Mouse (Mus musculus) liver, postnatal 0 days (tissue): ENCODE measurements around the gene Unc79. TPM values are rescaled to one million over a fixed set of nuclear protein-coding genes. Genes with fewer than 3 reads are reported as not detected.

ENCODE experiments used
- ATAC-seq: fragments of 200-750 bp; cut with Nextera tagmentation; 2 replicates; pipeline ENCODE4 v1.8.0; 2017; ENCODE audit warnings: mild to moderate bottlenecking, moderate library complexity
- DNase-seq: peaks from one replicate; pipeline ENCODE4 v3.0.0-alpha.2; 2016
- H3K27ac ChIP-seq: fragments of 300-500 bp; sonication (generic); 2 replicates; pipeline ENCODE4 v1.5.1; 2014; ENCODE audit warnings: antibody characterized with exemption, moderate library complexity, mild to moderate bottlenecking, low read depth
- H3K27me3 ChIP-seq: fragments of 300-500 bp; sonication (generic); 2 replicates; pipeline ENCODE4 v1.6.1; 2014; ENCODE audit warnings: low read length, control low read depth, mixed read lengths; ENCODE audit not compliant: insufficient read depth
- H3K36me3 ChIP-seq: fragments of 300-500 bp; sonication (generic); replicated peaks from 2 replicates; pipeline ENCODE4 v1.6.1; 2014; ENCODE audit warnings: mild to moderate bottlenecking, control low read depth, low read length, moderate library complexity, mixed read lengths; ENCODE audit not compliant: insufficient read depth
- H3K4me1 ChIP-seq: fragments of 300-500 bp; sonication (generic); 2 replicates; pipeline ENCODE4 v1.6.1; 2014; ENCODE audit warnings: antibody characterized with exemption, mild to moderate bottlenecking, control low read depth; ENCODE audit not compliant: insufficient read depth
- H3K4me2 ChIP-seq: fragments of 300-500 bp; sonication (generic); 2 replicates; pipeline ENCODE4 v1.6.1; 2014; ENCODE audit warnings: low read depth, mild to moderate bottlenecking, low read length, moderate library complexity, mixed read lengths
- H3K4me3 ChIP-seq: fragments of 300-500 bp; sonication (generic); 2 replicates; pipeline ENCODE4 v1.5.1; 2014; ENCODE audit warnings: low read depth, low read length
- H3K9ac ChIP-seq: fragments of 300-500 bp; sonication (generic); replicated peaks from 2 replicates; pipeline ENCODE4 v1.6.1; 2014; ENCODE audit warnings: mild to moderate bottlenecking, moderate library complexity
- H3K9me3 ChIP-seq: fragments of 300-500 bp; sonication (generic); 2 replicates; pipeline ENCODE4 v1.6.1; 2016; ENCODE audit warnings: mild to moderate bottlenecking, control low read depth, low read length, mixed read lengths
- CTCF ChIP-seq: sonication (generic); IDR thresholded peaks from 2 replicates; pipeline ENCODE4 v1.5.1; 2016; ENCODE audit warnings: antibody characterized with exemption, low read depth
- EP300 ChIP-seq: IDR thresholded peaks from 2 replicates; pipeline ENCODE4 v1.6.1; 2016; ENCODE audit warnings: antibody characterized with exemption, low read depth, mild to moderate bottlenecking
- WGBS: fragments of 180-500 bp; shearing (Covaris S2); extraction: QIAGEN DNeasy Blood & Tissue Kit; methylation state at CpG from one replicate; pipeline ENCODE4 v1.1.7; 2014; ENCODE audit not compliant: insufficient replicate concordance; 5-methylcytosine and 5-hydroxymethylcytosine counted together
- polyA plus RNA-seq: library from polyadenylated mRNA; unstranded; fragments of >200 nt; fragmentation: Nextera tagmentation; extraction: Ambion mirVana; gene quantifications from 2 replicates; pipeline ENCODE4 v1.2.1, GENCODE M21; 2015

Unc79 gene
- polyA plus RNA-seq, 1 experiment from 2014 or later, result 0.01 TPM

- DNase-seq (no peak), ATAC-seq (no peak)
- H3K9me3 ChIP-seq, result no peaks in the 10 kb centered on the region
- no peak overlapping the region for H3K27ac ChIP-seq
- H3K4me3 ChIP-seq, result no peak overlapping the region
- H3K36me3 ChIP-seq, result no peaks in the 10 kb centered on the region
- no peak overlapping the region for H3K9ac ChIP-seq
- 86% methylated on average over 4 of the region's 4 CpGs for WGBS
- no peaks in the 10 kb centered on the region for H3K27me3 ChIP-seq
- TF ChIP-seq EP300 (no peak), CTCF (no peak)
- H3K4me1 ChIP-seq, result no peaks in the 10 kb centered on the region
- no peak overlapping the region for H3K4me2 ChIP-seq
These were observed 125.3 kb downstream of the Unc79 start for GRCm38 (mm10) chr12:103073953-103074352.

- WGBS, result 58% methylated on average over 7 of the region's 7 CpGs
- no peak overlapping the region for H3K4me2 ChIP-seq
- DNase-seq, result no peak
- H3K27ac ChIP-seq, result no peak overlapping the region
- no peaks in the 10 kb centered on the region for H3K9me3 ChIP-seq
- no peaks in the 10 kb centered on the region for H3K4me1 ChIP-seq
- TF ChIP-seq EP300 (no peak), CTCF (no peak)
- no peak overlapping the region for H3K9ac ChIP-seq
- H3K27me3 ChIP-seq, result no peaks in the 10 kb centered on the region
- ATAC-seq, result no peak
- no peak overlapping the region for H3K4me3 ChIP-seq
- H3K36me3 ChIP-seq, result no peaks in the 10 kb centered on the region
These were observed 130.1 kb downstream of the Unc79 start for GRCm38 (mm10) chr12:103078751-103079150.

GRCm38 (mm10) chr12:103080055-103080454 is 131.4 kb downstream of the Unc79 start:
- H3K9me3 ChIP-seq, result no peaks in the 10 kb centered on the region
- H3K36me3 ChIP-seq, result no peaks in the 10 kb centered on the region
- ATAC-seq, result no peak

GRCm38 (mm10) chr12:103091831-103092230 is 143.2 kb downstream of the Unc79 start:
- Histone ChIP-seq H3K9me3 (no peaks in the 10 kb centered on the region), H3K4me3 (no peak overlapping the region), H3K36me3 (no peaks in the 10 kb centered on the region), H3K4me1 (no peaks in the 10 kb centered on the region), H3K27ac (no peak overlapping the region), H3K9ac (no peak overlapping the region), H3K4me2 (no peak overlapping the region), H3K27me3 (no peaks in the 10 kb centered on the region)
- 71% methylated on average over 6 of the region's 6 CpGs for WGBS
- TF ChIP-seq EP300 (no peak), CTCF (no peak)
- DNase-seq (no peak), ATAC-seq (no peak)

More at GRCm38 (mm10) chr12:103080055-103080454, 131.4 kb downstream of the Unc79 start:
- Histone ChIP-seq H3K9ac (no peak overlapping the region), H3K4me3 (no peak overlapping the region), H3K27ac (no peak overlapping the region), H3K27me3 (no peaks in the 10 kb centered on the region), H3K4me1 (no peaks in the 10 kb centered on the region), H3K4me2 (no peak overlapping the region)
- no peak for DNase-seq
- WGBS, result 42% methylated on average over 3 of the region's 3 CpGs
- TF ChIP-seq EP300, result no peak
- no peak for TF ChIP-seq CTCF

- H3K9me3 ChIP-seq, result no peaks in the 10 kb centered on the region
- TF ChIP-seq CTCF (no peak), EP300 (no peak)
- ATAC-seq, result no peak
- H3K9ac ChIP-seq, result no peak overlapping the region
- no peaks in the 10 kb centered on the region for H3K27me3 ChIP-seq
- no peaks in the 10 kb centered on the region for H3K36me3 ChIP-seq
- H3K4me1 ChIP-seq, result no peaks in the 10 kb centered on the region
- H3K4me3 ChIP-seq, result no peak overlapping the region
- no peak overlapping the region for H3K4me2 ChIP-seq
- 64% methylated on average over 5 of the region's 5 CpGs for WGBS
- DNase-seq, result no peak
- no peak overlapping the region for H3K27ac ChIP-seq
These were observed 146.5 kb downstream of the Unc79 start for GRCm38 (mm10) chr12:103095160-103095559.

- H3K9ac ChIP-seq, result no peak overlapping the region
- DNase-seq (peak; percentile 25), ATAC-seq (peak; percentile 83)
- H3K27ac ChIP-seq, result no peak overlapping the region
- no peaks in the 10 kb centered on the region for H3K9me3 ChIP-seq
- WGBS, result 35% methylated on average over 1 of the region's 1 CpGs
- no peak overlapping the region for H3K4me3 ChIP-seq
- no peak overlapping the region for H3K4me2 ChIP-seq
- no peaks in the 10 kb centered on the region for H3K36me3 ChIP-seq
- TF ChIP-seq CTCF, result peak; percentile 45
- no peak for TF ChIP-seq EP300
- H3K27me3 ChIP-seq, result no peaks in the 10 kb centered on the region
- H3K4me1 ChIP-seq, result peaks cover 3% of the 10 kb centered on the region; the same call in 1 of the 2 replicates
These were observed 150.5 kb downstream of the Unc79 start for GRCm38 (mm10) chr12:103099185-103099584.

- Histone ChIP-seq H3K9me3 (no peaks in the 10 kb centered on the region), H3K27ac (no peak overlapping the region)
- 56% methylated on average over 5 of the region's 5 CpGs for WGBS
These were observed 151.4 kb downstream of the Unc79 start for GRCm38 (mm10) chr12:103100088-103100487.

More at GRCm38 (mm10) chr12:103100088-103100487, 151.4 kb downstream of the Unc79 start:
- Histone ChIP-seq H3K4me3 (no peak overlapping the region), H3K36me3 (no peaks in the 10 kb centered on the region), H3K9ac (no peak overlapping the region), H3K4me1 (peaks cover 3% of the 10 kb centered on the region; the same call in 1 of the 2 replicates), H3K4me2 (no peak overlapping the region), H3K27me3 (no peaks in the 10 kb centered on the region)
- ATAC-seq (no peak), DNase-seq (peak; percentile 19)
- no peak for TF ChIP-seq EP300
- TF ChIP-seq CTCF, result peak; percentile 45
